Comparison of ENCODE assay signal across 10 mouse cellular contexts in genomic region chr4:141822979-141823378, GRCm38 (mm10). TPM values are rescaled to one million over a fixed set of nuclear protein-coding genes. Genes with fewer than 3 reads are reported as not detected.
DNase-seq lines count a peak whose midpoint lies in the region; ATAC-seq and TF ChIP-seq lines count a peak whose summit lies in the region.
"Had no signal": no experiment of that assay in that cellular context is flagged by ENCODE, and none has a peak within 500 bp of the region (broad histone marks: within the 10 kb centered on the region; RNA-seq: fewer than 3 reads in every experiment).

No protein-coding gene starts in this region.

- WGBS in intestine, postnatal 0 days, result 54% methylated on average over 3 of the region's 3 CpGs
- 53% methylated on average over 3 of the region's 3 CpGs for WGBS in stomach, embryonic 14.5 days

- H3K36me3 ChIP-seq in intestine, postnatal 0 days (ENCODE audit: control insufficient read depth, insufficient read depth), result no peaks in the 10 kb centered on the region
- H3K36me3 ChIP-seq in stomach, embryonic 14.5 days (ENCODE audit: control insufficient read depth, insufficient read depth, low read length), result no peaks in the 10 kb centered on the region
- H3K36me3 ChIP-seq: midbrain, embryonic 15.5 days had no signal

- H3K4me2 ChIP-seq in intestine, postnatal 0 days (replicated peaks; ENCODE audit: low read depth), result no peak overlapping the region
- H3K4me2 ChIP-seq in stomach, embryonic 14.5 days (replicated peaks; ENCODE audit: low read depth, low read length), result no peak overlapping the region
- H3K4me2 ChIP-seq: midbrain, embryonic 15.5 days had no signal

- H3K4me1 ChIP-seq in intestine, postnatal 0 days (replicated peaks; ENCODE audit: control insufficient read depth, insufficient read depth, low read length), result no peaks in the 10 kb centered on the region
- H3K4me1 ChIP-seq in stomach, embryonic 14.5 days (ENCODE audit: control insufficient read depth, insufficient read depth, low read length), result no peaks in the 10 kb centered on the region
- H3K4me1 ChIP-seq: midbrain, embryonic 15.5 days had no signal

- peak; percentile 42; the same call in 1 of the 2 replicates for ATAC-seq in intestine, postnatal 0 days
- 0 out of 2 replicates have a peak, but pooled peaks have one; percentile 28 for ATAC-seq in stomach, embryonic 14.5 days (ENCODE audit: insufficient number of reproducible peaks, insufficient read depth, low FRiP score, low read depth)
- ATAC-seq: midbrain, embryonic 15.5 days had no signal

- DNase-seq in embryo, embryonic 10 days (ENCODE audit: low spot score), result peak; percentile 36
- DNase-seq in embryo, embryonic 11 days, result no peak
- peak; percentile 67 to 72 for DNase-seq in spleen, postnatal 4 days (ENCODE audit: low spot score in 2 of 2)
- DNase-seq in spleen, adult 18-20 months, result no peak
- no peak for DNase-seq in gastrocnemius, adult 18-20 months (ENCODE audit: low spot score)
- DNase-seq in left cerebral cortex, adult 18-20 months (ENCODE audit: low spot score in 2 of 2), result no peak

- H3K27ac ChIP-seq in intestine, postnatal 0 days (ENCODE audit: low read depth, low read length), result no peak overlapping the region
- no peak overlapping the region for H3K27ac ChIP-seq in stomach, embryonic 14.5 days (ENCODE audit: low read length)
- H3K27ac ChIP-seq: midbrain, embryonic 15.5 days had no signal

- H3K27me3 ChIP-seq in intestine, postnatal 0 days (replicated peaks; ENCODE audit: control insufficient read depth, insufficient read depth, low read length), result no peaks in the 10 kb centered on the region
- H3K27me3 ChIP-seq in stomach, embryonic 14.5 days (ENCODE audit: control insufficient read depth, insufficient read depth, low read length), result no peaks in the 10 kb centered on the region
- H3K27me3 ChIP-seq: midbrain, embryonic 15.5 days had no signal

- H3K9me3 ChIP-seq in intestine, postnatal 0 days (ENCODE audit: control insufficient read depth), result no peaks in the 10 kb centered on the region
- no peaks in the 10 kb centered on the region for H3K9me3 ChIP-seq in stomach, embryonic 14.5 days (ENCODE audit: control insufficient read depth, low read depth, low read length)
- H3K9me3 ChIP-seq: midbrain, embryonic 15.5 days had no signal

- H3K4me3 ChIP-seq in intestine, postnatal 0 days (ENCODE audit: low read depth, low read length), result no peak overlapping the region
- H3K4me3 ChIP-seq in stomach, embryonic 14.5 days (ENCODE audit: low read depth, low read length), result no peak overlapping the region
- H3K4me3 ChIP-seq: midbrain, embryonic 15.5 days had no signal

- no peak overlapping the region for H3K9ac ChIP-seq in intestine, postnatal 0 days (ENCODE audit: low read depth, low read length)
- no peak overlapping the region for H3K9ac ChIP-seq in stomach, embryonic 14.5 days (replicated peaks; ENCODE audit: low read depth, low read length)
- H3K9ac ChIP-seq: midbrain, embryonic 15.5 days had no signal

- TF ChIP-seq CTCF in intestine, postnatal 0 days (IDR thresholded peaks at IDR 0.05; ENCODE audit: low read depth), result no peak

RNA-seq across cellular contexts. Expression of gene Cela2a, which starts 3.0 kb away (rescaled TPM):
- polyA plus RNA-seq in intestine, postnatal 0 days (2015; fragmentation: Nextera tagmentation; extraction: Ambion mirVana), result 35.6 and 65.3 TPM in 2 replicates
- polyA plus RNA-seq in stomach, embryonic 14.5 days (2014; fragmentation: Nextera tagmentation; extraction: Ambion mirVana), result 0.73 TPM in 1 of 2 replicates, not detected in the other
- total RNA-seq in gastrocnemius, adult 18-20 months (2021), result under 1 TPM in 1 of 2 experiments, not detected in 1; 0.78 TPM
- total RNA-seq in left cerebral cortex, adult 18-20 months (2021), result not detected
- total RNA-seq: gastrocnemius, postnatal 4 days had no signal

RNA-seq across cellular contexts. Expression of gene Ctrc, which starts 23.2 kb away (rescaled TPM):
- not detected in 2 replicates for polyA plus RNA-seq in intestine, postnatal 0 days (2015; fragmentation: Nextera tagmentation; extraction: Ambion mirVana)
- polyA plus RNA-seq in stomach, embryonic 14.5 days (2014; fragmentation: Nextera tagmentation; extraction: Ambion mirVana), result not detected in 2 replicates
- total RNA-seq in gastrocnemius, adult 18-20 months (2021), result not detected
- total RNA-seq in left cerebral cortex, adult 18-20 months (2021), result not detected
- total RNA-seq: gastrocnemius, postnatal 4 days had no signal
- polyA plus RNA-seq: midbrain, embryonic 15.5 days had no signal

RNA-seq across cellular contexts. Expression of gene Casp9, which starts 29.6 kb away (rescaled TPM):
- 13.4 and 15.7 TPM in 2 replicates for polyA plus RNA-seq in intestine, postnatal 0 days (2015; fragmentation: Nextera tagmentation; extraction: Ambion mirVana)
- polyA plus RNA-seq in stomach, embryonic 14.5 days (2014; fragmentation: Nextera tagmentation; extraction: Ambion mirVana), result 18.0 and 19.3 TPM in 2 replicates
- 1 to 10 TPM; 2.4 TPM for total RNA-seq in gastrocnemius, adult 18-20 months (2021)
- total RNA-seq in left cerebral cortex, adult 18-20 months (2021), result 10 to 100 TPM; 26.4 to 28.5 TPM

RNA-seq across cellular contexts. Expression of gene Dnajc16, which starts 32.2 kb away (rescaled TPM):
- polyA plus RNA-seq in intestine, postnatal 0 days (2015; fragmentation: Nextera tagmentation; extraction: Ambion mirVana), result 3.3 and 3.9 TPM in 2 replicates
- polyA plus RNA-seq in stomach, embryonic 14.5 days (2014; fragmentation: Nextera tagmentation; extraction: Ambion mirVana), result 3.7 and 5.0 TPM in 2 replicates
- 10 to 100 TPM; 13.2 to 13.3 TPM for total RNA-seq in gastrocnemius, adult 18-20 months (2021)
- total RNA-seq in left cerebral cortex, adult 18-20 months (2021), result 10 to 100 TPM; 41.7 to 44.9 TPM

RNA-seq across cellular contexts. Expression of gene Efhd2, which starts 51.7 kb away (rescaled TPM):
- 173 and 181 TPM in 2 replicates for polyA plus RNA-seq in intestine, postnatal 0 days (2015; fragmentation: Nextera tagmentation; extraction: Ambion mirVana)
- polyA plus RNA-seq in stomach, embryonic 14.5 days (2014; fragmentation: Nextera tagmentation; extraction: Ambion mirVana), result 58.8 and 65.0 TPM in 2 replicates
- total RNA-seq in gastrocnemius, adult 18-20 months (2021), result 1 to 10 TPM; 2.8 to 4.7 TPM
- total RNA-seq in left cerebral cortex, adult 18-20 months (2021), result 100 to 1,000 TPM; 298 to 317 TPM

Comparison
In these comparisons a context has a peak if more than half of its experiments do, and no peak if none do; other contexts are left out.
1. DNase-seq: peak in embryo, embryonic 10 days (single experiment) and spleen, postnatal 4 days (2 of 2); none in embryo, embryonic 11 days (single experiment), spleen, adult 18-20 months (0 of 2), gastrocnemius, adult 18-20 months (single experiment) and left cerebral cortex, adult 18-20 months (0 of 2).
2. RNA of gene Casp9, which starts 29.6 kb away (total RNA-seq): 26.4 to 28.5 TPM in left cerebral cortex, adult 18-20 months; 2.4 TPM in gastrocnemius, adult 18-20 months; every median in the first group is over 4 times any median in the second.